ENCODE assay signal across 17 mouse cellular contexts in the genomic region with DNA sequence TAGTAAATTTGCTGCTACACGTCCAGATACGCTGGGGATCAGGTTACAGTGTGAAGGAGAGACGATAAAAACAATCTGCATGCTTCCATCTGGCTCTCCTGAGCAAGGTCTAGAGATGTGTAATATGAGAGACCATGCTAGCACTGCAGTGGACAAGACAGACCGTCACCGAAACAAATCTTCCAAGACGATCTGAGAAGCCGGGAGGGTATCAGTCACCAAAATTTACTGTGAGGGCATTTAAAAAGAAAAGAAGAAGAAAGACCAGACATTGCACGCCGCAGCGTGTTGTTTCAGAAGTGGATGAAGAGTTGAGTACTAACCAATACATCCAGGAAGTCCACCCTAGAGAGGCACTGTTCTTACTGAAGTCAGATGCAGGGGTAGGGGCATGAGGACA. TPM values are rescaled to one million over a fixed set of nuclear protein-coding genes. Genes with fewer than 3 reads are reported as not detected.
DNase-seq lines count a peak whose midpoint lies in the region; ATAC-seq and TF ChIP-seq lines count a peak whose summit lies in the region.
"Had no signal": no experiment of that assay in that cellular context is flagged by ENCODE, and none has a peak within 500 bp of the region (broad histone marks: within the 10 kb centered on the region; RNA-seq: fewer than 3 reads in every experiment).

No protein-coding gene starts in this region.

- H3K4me3 ChIP-seq in heart, embryonic 15.5 days: no peak overlapping the region
- H3K4me3 ChIP-seq in neural tube, embryonic 15.5 days (replicated peaks): no peak overlapping the region
- no peak overlapping the region for H3K4me3 ChIP-seq in embryonic fibroblast, embryonic 13.5 days (ENCODE audit: insufficient read depth, low read length)
- no peak overlapping the region for H3K4me3 ChIP-seq in stomach, embryonic 16.5 days (replicated peaks; ENCODE audit: low read length)
- no peak overlapping the region for H3K4me3 ChIP-seq in hindbrain, embryonic 11.5 days (ENCODE audit: low read depth, low read length)
- H3K4me3 ChIP-seq: layer of hippocampus, adult 2 months; liver, embryonic 12.5 days; stomach, embryonic 15.5 days had no signal

- H3K27me3 ChIP-seq in heart, embryonic 15.5 days: no peaks in the 10 kb centered on the region
- peaks cover 6% of the 10 kb centered on the region for H3K27me3 ChIP-seq in neural tube, embryonic 15.5 days (replicated peaks)
- no peaks in the 10 kb centered on the region for H3K27me3 ChIP-seq in stomach, embryonic 16.5 days (ENCODE audit: control insufficient read depth, insufficient read depth, low read length)
- no peaks in the 10 kb centered on the region for H3K27me3 ChIP-seq in hindbrain, embryonic 11.5 days (ENCODE audit: control insufficient read depth, insufficient read depth, low read length)
- H3K27me3 ChIP-seq: liver, embryonic 12.5 days; stomach, embryonic 15.5 days had no signal

- no peak for TF ChIP-seq POLR2A in embryonic fibroblast, embryonic 13.5 days (IDR thresholded peaks at IDR 0.05; ENCODE audit: low read depth, low read length)

- H3K36me3 ChIP-seq in heart, embryonic 15.5 days: no peaks in the 10 kb centered on the region
- H3K36me3 ChIP-seq in neural tube, embryonic 15.5 days: no peaks in the 10 kb centered on the region
- no peaks in the 10 kb centered on the region for H3K36me3 ChIP-seq in stomach, embryonic 16.5 days (ENCODE audit: control insufficient read depth, insufficient read depth, low read length)
- no peaks in the 10 kb centered on the region for H3K36me3 ChIP-seq in hindbrain, embryonic 11.5 days (ENCODE audit: control insufficient read depth, insufficient read depth, low read length)
- H3K36me3 ChIP-seq: liver, embryonic 12.5 days; stomach, embryonic 15.5 days had no signal

- no peak overlapping the region for H3K9ac ChIP-seq in heart, embryonic 15.5 days
- no peak overlapping the region for H3K9ac ChIP-seq in neural tube, embryonic 15.5 days (replicated peaks)
- 0 out of 2 replicates have a peak overlapping the region, but pooled peaks have one; percentile 29 for H3K9ac ChIP-seq in stomach, embryonic 16.5 days (ENCODE audit: low read length)
- H3K9ac ChIP-seq in hindbrain, embryonic 11.5 days (ENCODE audit: low read depth, low read length): no peak overlapping the region
- H3K9ac ChIP-seq: liver, embryonic 12.5 days; stomach, embryonic 15.5 days had no signal

- peaks cover 26% of the 10 kb centered on the region for H3K4me1 ChIP-seq in heart, embryonic 15.5 days (replicated peaks)
- peaks cover 24% of the 10 kb centered on the region for H3K4me1 ChIP-seq in neural tube, embryonic 15.5 days
- H3K4me1 ChIP-seq in embryonic fibroblast, embryonic 13.5 days (ENCODE audit: control insufficient read depth, insufficient read depth, low read length): peaks cover 24% of the 10 kb centered on the region
- H3K4me1 ChIP-seq in stomach, embryonic 16.5 days (ENCODE audit: control insufficient read depth, insufficient read depth, low read length): peaks cover 24% of the 10 kb centered on the region
- peaks cover 5% of the 10 kb centered on the region; the same call in 1 of the 2 replicates for H3K4me1 ChIP-seq in hindbrain, embryonic 11.5 days (replicated peaks; ENCODE audit: control insufficient read depth, insufficient read depth, low read length)

- no peaks in the 10 kb centered on the region for H3K9me3 ChIP-seq in heart, embryonic 15.5 days (replicated peaks)
- no peaks in the 10 kb centered on the region for H3K9me3 ChIP-seq in neural tube, embryonic 15.5 days (replicated peaks)
- H3K9me3 ChIP-seq in stomach, embryonic 16.5 days (replicated peaks; ENCODE audit: control insufficient read depth, low read length): no peaks in the 10 kb centered on the region
- H3K9me3 ChIP-seq in hindbrain, embryonic 11.5 days (ENCODE audit: control insufficient read depth, low read length): no peaks in the 10 kb centered on the region
- H3K9me3 ChIP-seq: G1E; liver, embryonic 12.5 days; stomach, embryonic 15.5 days had no signal

- no peak for ATAC-seq in heart, embryonic 15.5 days (replicated peaks; ENCODE audit: insufficient number of reproducible peaks, insufficient read depth, low FRiP score, low read depth)
- no peak for ATAC-seq in neural tube, embryonic 15.5 days (ENCODE audit: low FRiP score)
- ATAC-seq in stomach, embryonic 16.5 days (ENCODE audit: insufficient read depth, low FRiP score): no peak
- ATAC-seq in hindbrain, embryonic 11.5 days (ENCODE audit: low FRiP score): no peak
- ATAC-seq: inflammation-experienced regulatory T-cells, adult 6 months; liver, embryonic 12.5 days had no signal

- no peak for TF ChIP-seq CTCF in embryonic fibroblast, embryonic 13.5 days (IDR thresholded peaks at IDR 0.05; ENCODE audit: borderline replicate concordance, insufficient read depth, low read length)

- no peak overlapping the region for H3K4me2 ChIP-seq in heart, embryonic 15.5 days
- H3K4me2 ChIP-seq in neural tube, embryonic 15.5 days: no peak overlapping the region
- no peak overlapping the region for H3K4me2 ChIP-seq in stomach, embryonic 16.5 days (ENCODE audit: low read depth, low read length)
- no peak overlapping the region for H3K4me2 ChIP-seq in hindbrain, embryonic 11.5 days (replicated peaks; ENCODE audit: low read depth, low read length)
- H3K4me2 ChIP-seq: liver, embryonic 12.5 days; stomach, embryonic 15.5 days had no signal

- no peak for DNase-seq in heart, adult 11 months
- peak; percentile 39 for DNase-seq in neural tube, embryonic 10.5 days (ENCODE audit: extremely low spot score, low spot score)
- no peak for DNase-seq in hindbrain, embryonic 11.5 days (ENCODE audit: low spot score)
- DNase-seq: cerebellum, adult 18-20 months; heart, postnatal 4 days; lung, postnatal 10 days; retina, postnatal 1 day; thymus, postnatal 14 days had no signal

- 0 out of 2 replicates have a peak overlapping the region, but pooled peaks have one; percentile 38 for H3K27ac ChIP-seq in heart, embryonic 15.5 days
- H3K27ac ChIP-seq in neural tube, embryonic 15.5 days (replicated peaks): no peak overlapping the region
- H3K27ac ChIP-seq in embryonic fibroblast, embryonic 13.5 days (ENCODE audit: insufficient read depth, low read length): peak overlapping the region; percentile 41
- no peak overlapping the region for H3K27ac ChIP-seq in stomach, embryonic 16.5 days (ENCODE audit: low read length)
- no peak overlapping the region for H3K27ac ChIP-seq in hindbrain, embryonic 11.5 days (ENCODE audit: low read depth, low read length)
- H3K27ac ChIP-seq: layer of hippocampus, adult 2 months; liver, embryonic 12.5 days had no signal

- 51% methylated on average over 10 of the region's 10 CpGs for WGBS in heart, embryonic 15.5 days
- WGBS in neural tube, embryonic 15.5 days: 62% methylated on average over 10 of the region's 10 CpGs
- WGBS in stomach, embryonic 16.5 days: 50% methylated on average over 10 of the region's 10 CpGs
- WGBS in hindbrain, embryonic 11.5 days: 64% methylated on average over 10 of the region's 10 CpGs

RNA-seq across cellular contexts. Expression of a gene that starts 39.0 kb away (rescaled TPM):
- 66.8 and 77.5 TPM in 2 replicates for polyA plus RNA-seq in heart, embryonic 15.5 days (2015; fragmentation: Nextera tagmentation; extraction: Ambion mirVana)
- polyA plus RNA-seq in neural tube, embryonic 15.5 days (2015; fragmentation: Nextera tagmentation; extraction: Ambion mirVana): 51.0 and 63.9 TPM in 2 replicates
- polyA plus RNA-seq in embryonic fibroblast, embryonic 13.5 days (2011; ENCODE audit: insufficient read length, low read depth, missing spikeins): 135 and 137 TPM in 2 replicates
- 108 and 110 TPM in 2 replicates for polyA plus RNA-seq in stomach, embryonic 16.5 days (2015; fragmentation: Nextera tagmentation; extraction: Ambion mirVana)
- polyA plus RNA-seq in hindbrain, embryonic 11.5 days (2014; fragmentation: Nextera tagmentation; extraction: Ambion mirVana): 81.5 and 91.9 TPM in 2 replicates

Comparison
In these comparisons a context has a peak if more than half of its experiments do, and no peak if none do; other contexts are left out.
1. H3K27ac ChIP-seq: peak in heart, embryonic 15.5 days (single experiment) and embryonic fibroblast, embryonic 13.5 days (single experiment); none in neural tube, embryonic 15.5 days (single experiment), stomach, embryonic 16.5 days (single experiment) and hindbrain, embryonic 11.5 days (single experiment).